Mouse (Mus musculus) cortical plate, adult 2 months (tissue): Measurements from ENCODE around the gene Tmem234. TPM values are rescaled to one million over a fixed set of nuclear protein-coding genes. Genes with fewer than 3 reads are reported as not detected.
A peak's percentile ranks its signal among the peaks of the same experiment; 100 is the strongest.

Experiments
- H3K27ac ChIP-seq: fragments of 200-500 bp; 2 replicates; pipeline ENCODE4 v1.5.1; 2012; ENCODE audit warnings: low read length, control low read depth, inconsistent platforms; ENCODE audit not compliant: insufficient read depth
- H3K4me1 ChIP-seq: fragments of 200-500 bp; 2 replicates; pipeline ENCODE4 v1.6.1; 2011; ENCODE audit warnings: low read length; ENCODE audit not compliant: control insufficient read depth, insufficient read depth
- H3K4me3 ChIP-seq: fragments of 200-500 bp; 2 replicates; pipeline ENCODE4 v1.5.1; 2011; ENCODE audit warnings: mild to moderate bottlenecking, low read length, control low read depth; ENCODE audit not compliant: insufficient read depth
- CTCF ChIP-seq: fragments of 200-500 bp; IDR thresholded peaks from 2 replicates; pipeline ENCODE4 v1.5.1; 2011; ENCODE audit warnings: mild to moderate bottlenecking, control low read depth, low read length; ENCODE audit not compliant: insufficient read depth; ENCODE audit errors: extremely low read depth
- POLR2A ChIP-seq: fragments of 200-500 bp; IDR thresholded peaks from 2 replicates; pipeline ENCODE4 v1.6.1; 2011; ENCODE audit warnings: mild to moderate bottlenecking, low read length, control low read depth; ENCODE audit not compliant: insufficient read depth; ENCODE audit errors: extremely low read depth
- polyA plus RNA-seq: library from polyadenylated mRNA; depleted of rRNA; stranded (reverse); fragments of >200 nt; gene quantifications from 2 replicates; pipeline ENCODE4 v1.2.3, GENCODE M21; 2012; rRNA removed

The Tmem234 gene
- polyA plus RNA-seq, 1 experiment: 143 TPM

DNA sequence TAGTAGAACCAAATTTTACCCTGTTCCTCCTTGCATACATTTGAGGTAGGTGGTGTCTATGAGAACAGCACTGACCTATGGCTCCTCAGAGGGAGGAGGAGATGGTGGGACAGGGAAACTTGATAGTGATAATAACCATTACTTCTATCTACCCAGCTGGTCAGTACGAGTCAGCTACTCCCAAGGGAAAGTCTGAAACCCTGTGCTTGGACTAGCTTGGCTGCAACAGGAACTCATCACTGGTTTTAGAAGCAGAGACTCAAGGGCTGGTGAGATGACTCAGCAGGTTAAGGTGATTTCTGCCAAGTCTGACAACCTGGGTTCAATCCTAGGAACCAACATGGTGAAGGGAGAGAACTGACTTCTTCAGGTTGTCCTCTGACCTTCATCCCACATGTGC is 48.2 kb downstream of the Tmem234 start:
- Histone ChIP-seq H3K4me3 (no peak overlapping the region), H3K27ac (no peak overlapping the region), H3K4me1 (peaks cover 12% of the 10 kb centered on the region)
- no peak for TF ChIP-seq POLR2A
- TF ChIP-seq CTCF: no peak

DNA sequence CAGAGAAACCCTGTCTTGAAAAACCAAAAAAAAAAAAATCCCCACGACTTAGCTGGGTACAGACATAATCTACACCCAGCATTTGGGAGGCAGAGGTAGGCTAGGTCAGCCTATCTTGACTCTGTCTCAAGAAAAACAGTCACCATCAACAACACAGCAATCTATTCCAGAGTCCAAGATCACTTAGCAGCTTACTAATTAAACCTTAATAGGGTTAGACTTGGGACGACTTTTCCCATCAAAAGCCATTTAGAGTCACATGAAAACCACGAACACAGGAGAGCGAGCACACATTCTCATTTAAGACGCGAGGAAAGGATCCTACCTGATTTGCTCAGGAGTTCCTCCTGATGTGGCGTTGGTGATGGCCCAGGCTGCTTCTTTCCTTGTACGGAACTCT is 49.9 kb downstream of the Tmem234 start:
- no peak overlapping the region for H3K4me3 ChIP-seq
- no peak overlapping the region for H3K27ac ChIP-seq
- TF ChIP-seq CTCF (no peak), POLR2A (no peak)
- peaks cover 7% of the 10 kb centered on the region for H3K4me1 ChIP-seq

DNA sequence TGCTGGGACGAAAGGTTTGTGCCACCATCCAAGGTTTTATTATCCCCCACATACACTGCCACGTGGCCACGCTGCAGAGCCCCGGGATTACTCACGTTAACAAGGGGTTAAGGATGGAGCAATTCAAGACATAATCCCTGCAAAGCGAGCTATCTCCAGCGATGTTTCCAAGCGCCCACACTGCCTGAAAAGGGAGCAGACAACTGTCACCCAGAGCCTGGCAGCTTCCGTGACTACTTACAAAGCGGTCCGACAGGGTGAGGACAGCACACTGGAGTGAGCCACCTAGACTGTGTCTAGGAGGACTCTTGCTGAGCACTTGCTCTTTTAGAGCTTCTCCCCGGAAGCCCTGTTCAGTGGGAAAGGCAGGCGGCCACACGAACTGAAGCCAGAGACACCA is 54.3 kb downstream of the Tmem234 start:
- H3K27ac ChIP-seq: no peak overlapping the region
- H3K4me3 ChIP-seq: no peak overlapping the region
- H3K4me1 ChIP-seq: no peaks in the 10 kb centered on the region
- TF ChIP-seq CTCF (no peak), POLR2A (no peak)

DNA sequence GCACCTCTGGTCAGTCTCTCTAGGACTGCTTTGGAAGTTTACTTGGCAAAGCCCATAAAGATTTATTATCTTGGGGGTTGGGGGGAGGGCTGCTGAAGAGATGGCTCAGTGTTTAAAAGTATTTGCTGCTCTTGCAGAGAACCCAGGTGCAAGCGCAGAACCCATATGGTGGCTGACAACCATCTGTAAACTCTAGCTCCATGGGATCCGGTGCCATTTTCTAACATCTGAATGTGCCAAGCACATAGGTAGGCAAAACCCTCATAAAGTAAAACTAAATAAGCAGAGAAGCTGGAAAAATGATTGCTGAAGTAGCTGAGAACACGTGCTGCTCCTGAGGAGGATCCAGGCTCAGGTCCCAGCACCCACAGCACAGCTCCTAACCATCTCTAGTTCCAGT is 61.1 kb downstream of the Tmem234 start:
- Histone ChIP-seq H3K4me3 (no peak overlapping the region), H3K4me1 (peaks cover 10% of the 10 kb centered on the region), H3K27ac (no peak overlapping the region)
- TF ChIP-seq POLR2A (no peak), CTCF (no peak)

DNA sequence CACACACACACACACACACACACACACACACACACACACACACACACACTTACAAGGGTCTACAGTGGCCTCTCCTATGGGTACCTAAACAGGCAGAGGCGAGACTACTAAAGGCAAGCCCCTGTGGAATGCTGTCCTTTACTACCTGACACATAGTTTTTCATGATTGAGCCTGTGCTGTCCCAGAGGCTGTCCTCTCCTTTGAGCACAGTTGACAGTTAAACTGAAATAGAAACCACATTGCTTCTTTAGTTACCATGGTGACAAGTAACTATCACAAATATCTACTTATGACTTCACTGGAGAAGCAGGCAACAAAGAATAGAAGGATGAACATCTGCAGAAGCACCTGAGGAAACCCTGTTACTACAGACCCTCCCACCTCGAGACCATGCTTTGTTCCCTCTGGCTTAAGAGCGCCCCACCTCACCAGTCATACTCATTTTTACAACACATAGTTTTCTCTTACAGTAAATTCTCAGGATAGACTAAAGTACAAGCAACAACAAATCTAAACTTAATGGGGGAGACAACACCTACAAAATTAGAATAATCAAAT is 61.9 kb downstream of the Tmem234 start:
- Histone ChIP-seq H3K4me1 (peaks cover 10% of the 10 kb centered on the region), H3K4me3 (no peak overlapping the region), H3K27ac (no peak overlapping the region)
- TF ChIP-seq CTCF (no peak), POLR2A (no peak)

DNA sequence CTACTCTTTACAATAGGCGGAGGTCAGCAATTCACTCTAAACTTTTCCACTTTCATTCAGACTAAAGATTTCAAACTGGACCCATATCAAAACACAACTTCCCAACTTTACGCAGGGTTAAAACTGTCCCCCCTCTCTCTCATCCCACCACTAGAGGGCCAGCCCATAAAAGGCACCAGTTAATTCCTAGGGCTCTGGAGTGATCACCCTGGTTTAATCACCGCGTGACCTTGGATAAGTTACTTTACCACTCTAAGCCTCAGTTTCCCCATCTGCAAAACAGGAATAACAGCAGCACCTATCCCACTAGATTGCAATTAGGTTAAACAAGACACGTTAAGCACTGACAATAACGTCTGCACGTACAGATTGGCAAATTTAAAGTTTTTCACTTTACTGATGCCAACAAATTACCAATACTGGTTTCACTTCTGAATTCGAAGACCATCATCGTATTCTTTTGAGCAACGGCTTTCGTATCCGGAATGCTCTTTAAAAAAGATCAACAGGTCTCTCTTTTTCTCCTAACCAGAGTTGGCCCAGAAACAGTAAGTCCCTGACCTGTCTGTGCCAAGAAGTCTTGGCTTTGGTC is 71.1 kb downstream of the Tmem234 start:
- H3K4me3 ChIP-seq: peak overlapping the region; percentile 58
- peaks cover 5% of the 10 kb centered on the region; the same call in 1 of the 2 replicates for H3K4me1 ChIP-seq
- TF ChIP-seq POLR2A (no peak), CTCF (peak; percentile 64)
- peak overlapping the region; percentile 87; the same call in 1 of the 2 replicates for H3K27ac ChIP-seq

DNA sequence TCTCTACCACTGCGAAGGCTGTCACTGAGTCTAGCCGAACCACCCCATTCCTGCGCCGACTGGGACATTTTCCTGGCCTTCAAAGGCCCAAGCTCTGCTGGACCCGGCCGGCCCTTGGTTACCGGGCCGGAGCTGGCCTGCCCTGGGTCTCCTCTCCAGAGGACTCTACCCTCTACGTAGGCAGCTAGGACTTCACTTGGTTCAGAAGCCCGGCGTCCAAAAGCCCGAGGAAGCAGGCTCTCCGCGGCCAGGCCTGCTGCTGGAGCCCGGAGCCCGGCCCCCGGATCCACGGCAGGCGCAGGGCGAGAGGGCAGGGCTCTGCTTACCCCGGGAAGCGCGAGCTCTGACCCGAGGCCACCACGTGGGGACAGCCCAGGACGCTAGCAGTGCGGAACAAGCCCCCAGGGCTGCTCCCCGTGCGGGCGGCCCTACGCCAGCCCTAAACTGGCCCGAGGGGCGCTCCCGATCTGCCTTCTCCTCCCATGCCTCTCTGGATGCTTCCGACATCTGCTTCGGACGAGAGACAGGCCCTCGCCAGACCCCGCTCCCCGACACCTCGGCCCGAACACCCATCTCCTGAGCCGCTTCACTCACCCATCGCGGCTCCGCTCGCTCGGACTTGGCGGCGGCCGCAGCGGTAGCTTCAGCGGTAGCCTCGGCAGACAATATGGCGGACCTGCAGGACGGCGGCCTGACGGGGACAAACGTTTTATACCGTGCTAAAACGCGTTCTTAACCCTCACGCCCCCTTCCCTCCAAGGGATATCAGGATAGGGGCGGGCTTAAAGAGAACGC is 71.8 kb downstream of the Tmem234 start, which contains the start of gene Kpna6:
Gene Kpna6, minus strand, starts transcription at position 685 of the 795 bp plus-strand sequence.
- H3K4me3 ChIP-seq: peak within 1 kb of the TSS; percentile 58
- TF ChIP-seq POLR2A: no peak
- TF ChIP-seq CTCF: no peak
- peaks cover 5% of the 10 kb centered on the region; the same call in 1 of the 2 replicates for H3K4me1 ChIP-seq
- H3K27ac ChIP-seq: peak within 1 kb of the TSS; percentile 87

DNA sequence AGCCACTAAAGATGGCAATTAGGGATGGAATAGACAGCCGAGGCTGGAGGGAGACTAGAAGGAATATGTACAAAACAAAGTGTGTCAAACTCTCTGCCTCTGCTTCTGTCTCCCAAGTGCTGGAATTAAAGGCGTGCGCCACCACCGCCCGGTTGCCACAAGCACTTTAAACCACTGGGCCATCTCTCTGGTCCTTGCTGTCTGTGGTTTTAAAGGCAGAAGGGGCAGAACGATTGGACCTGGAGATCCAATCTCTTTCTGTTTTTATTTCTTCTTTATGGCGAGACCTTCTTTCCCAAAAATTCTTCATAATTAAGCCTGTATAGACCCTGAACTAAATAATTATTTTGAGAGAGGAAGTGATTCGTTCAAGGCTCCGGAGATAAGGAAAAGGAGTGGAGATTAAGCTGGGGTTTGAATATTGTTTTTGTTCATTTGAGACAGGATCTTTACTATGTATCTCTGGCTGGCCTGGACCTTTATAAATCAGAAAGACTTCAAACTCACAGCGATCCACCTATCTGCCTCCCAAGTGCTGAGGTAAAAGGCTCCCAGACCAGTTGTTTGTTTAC is 72.5 kb downstream of the Tmem234 start:
- Histone ChIP-seq H3K4me3 (peak overlapping the region; percentile 58), H3K4me1 (peaks cover 5% of the 10 kb centered on the region; the same call in 1 of the 2 replicates), H3K27ac (peak overlapping the region; percentile 47)
- TF ChIP-seq CTCF: no peak
- TF ChIP-seq POLR2A: no peak

Other genes with a start within 250 kb of the Tmem234 start
- gene Zbtb8a, start 222.6 kb upstream of the Tmem234 start, polyA plus RNA-seq: 8.8 and 8.9 TPM in 2 replicates
- gene Zbtb8b, start 159.8 kb upstream of the Tmem234 start, polyA plus RNA-seq: 2.5 and 3.0 TPM in 2 replicates
- 27.9 and 28.3 TPM in 2 replicates for gene Bsdc1, start 139.1 kb upstream of the Tmem234 start, polyA plus RNA-seq
- gene Tssk3, start 109.6 kb upstream of the Tmem234 start, polyA plus RNA-seq: 0.19 and 0.36 TPM in 2 replicates
- gene Fam229a, start 109.5 kb upstream of the Tmem234 start, polyA plus RNA-seq: 0.79 and 0.88 TPM in 2 replicates
- 129 and 134 TPM in 2 replicates for gene Marcksl1, start 87.1 kb upstream of the Tmem234 start, polyA plus RNA-seq
- 55.4 and 61.7 TPM in 2 replicates for gene Hdac1, start 58.0 kb upstream of the Tmem234 start, polyA plus RNA-seq
- gene Lck, start 27.0 kb upstream of the Tmem234 start, polyA plus RNA-seq: 2.3 and 3.3 TPM in 2 replicates
- 0.98 and 1.2 TPM in 2 replicates for gene Fam167b, start 22.1 kb upstream of the Tmem234 start, polyA plus RNA-seq
- gene Eif3i, start within 50 bp of the Tmem234 start, polyA plus RNA-seq: 228 and 229 TPM in 2 replicates
- gene Dcdc2b, start 13.6 kb downstream of the Tmem234 start, polyA plus RNA-seq: 11.1 and 11.3 TPM in 2 replicates
- gene Iqcc, start 18.4 kb downstream of the Tmem234 start, polyA plus RNA-seq: 34.9 and 35.4 TPM in 2 replicates
- gene Ccdc28b, start 23.3 kb downstream of the Tmem234 start, polyA plus RNA-seq: 89.1 and 99.2 TPM in 2 replicates
- 32.2 and 33.4 TPM in 2 replicates for gene Txlna, start 40.4 kb downstream of the Tmem234 start, polyA plus RNA-seq
- gene Kpna6, start 72.1 kb downstream of the Tmem234 start, polyA plus RNA-seq: 50.6 and 52.9 TPM in 2 replicates
- 20.2 and 21.1 TPM in 2 replicates for gene Tmem39b, start 96.2 kb downstream of the Tmem234 start, polyA plus RNA-seq
- 33.4 and 34.2 TPM in 2 replicates for gene Khdrbs1, start 141.6 kb downstream of the Tmem234 start, polyA plus RNA-seq
- 83.2 and 87.8 TPM in 2 replicates for gene Ptp4a2, start 210.6 kb downstream of the Tmem234 start, polyA plus RNA-seq